Mouse (Mus musculus): ENCODE data around the gene Ufsp1. TPM values are rescaled to one million over a fixed set of nuclear protein-coding genes. Genes with fewer than 3 reads are reported as not detected.

Gene Ufsp1
- 2.7 TPM for polyA plus RNA-seq (2017; shearing (Covaris generic))

GRCm38 (mm10) chr5:137293839-137294743 is at the start of gene Ufsp1:
Ufsp1 (plus strand) TSS chr5:137294629.

GRCm38 (mm10) chr5:137287032-137287952 is 7.1 kb upstream of the Ufsp1 start, which contains the start of gene Ache:
Ache (plus strand) TSS chr5:137287519.

GRCm38 (mm10) chr5:137307071-137307912 is 12.9 kb downstream of the Ufsp1 start, which contains the start of gene Srrt:
Srrt (minus strand) TSS chr5:137307674.

GRCm38 (mm10) chr5:137314193-137315083 is 20.0 kb downstream of the Ufsp1 start, which contains the start of gene Trip6:
Trip6 (minus strand) TSS chr5:137314404.

GRCm38 (mm10) chr5:137333512-137334174 is 39.2 kb downstream of the Ufsp1 start, which contains the start of gene Slc12a9:
Slc12a9 (minus strand) TSS chr5:137333597.

Other genes starting within 250 kb of the Ufsp1 start
- 104 TPM for gene Ap1s1, start 248.5 kb upstream of the Ufsp1 start, polyA plus RNA-seq (2017; shearing (Covaris generic))
- not detected for gene Serpine1, start 222.4 kb upstream of the Ufsp1 start, polyA plus RNA-seq (2017; shearing (Covaris generic))
- 24.4 TPM for gene Trim56, start 178.4 kb upstream of the Ufsp1 start, polyA plus RNA-seq (2017; shearing (Covaris generic))
- not detected for gene Muc3, start 145.3 kb upstream of the Ufsp1 start, polyA plus RNA-seq (2017; shearing (Covaris generic))
- gene Muc3a, start 82.2 kb upstream of the Ufsp1 start, polyA plus RNA-seq (2017; shearing (Covaris generic)), result 1.6 TPM
- 0.14 TPM for gene Ache, start 7.1 kb upstream of the Ufsp1 start, polyA plus RNA-seq (2017; shearing (Covaris generic))
- 86.0 TPM for gene Srrt, start 13.0 kb downstream of the Ufsp1 start, polyA plus RNA-seq (2017; shearing (Covaris generic))
- gene Trip6, start 19.8 kb downstream of the Ufsp1 start, polyA plus RNA-seq (2017; shearing (Covaris generic)), result 6.0 TPM
- gene Slc12a9, start 39.0 kb downstream of the Ufsp1 start, polyA plus RNA-seq (2017; shearing (Covaris generic)), result 29.4 TPM
- not detected for gene Ephb4, start 55.5 kb downstream of the Ufsp1 start, polyA plus RNA-seq (2017; shearing (Covaris generic))
- gene Zan, start 182.4 kb downstream of the Ufsp1 start, polyA plus RNA-seq (2017; shearing (Covaris generic)), result 0.31 TPM
- 55.9 TPM for gene Pop7, start 207.9 kb downstream of the Ufsp1 start, polyA plus RNA-seq (2017; shearing (Covaris generic))
- 4.2 TPM for gene Gigyf1, start 223.9 kb downstream of the Ufsp1 start, polyA plus RNA-seq (2017; shearing (Covaris generic))
- gene Epo, start 238.6 kb downstream of the Ufsp1 start, polyA plus RNA-seq (2017; shearing (Covaris generic)), result not detected
- gene Gnb2, start 238.9 kb downstream of the Ufsp1 start, polyA plus RNA-seq (2017; shearing (Covaris generic)), result 123 TPM

Measured in CD4-positive, CD25-positive, alpha-beta regulatory T cell, adult 9 weeks (primary cell).